Mouse (Mus musculus) kidney, adult 2 months (tissue): ENCODE measurements around the gene Sla2. TPM values are rescaled to one million over a fixed set of nuclear protein-coding genes. Genes with fewer than 3 reads are reported as not detected.

Experiments
- DNase-seq: peaks from one replicate; pipeline ENCODE4 v3.0.0; 2021
- H3K27ac ChIP-seq: fragments of 200-500 bp; 2 replicates; pipeline ENCODE4 v1.5.1; 2012; ENCODE audit warnings: low read depth, low read length, control low read depth, inconsistent platforms; ENCODE audit not compliant: insufficient read depth
- H3K27me3 ChIP-seq: fragments of 200-500 bp; replicated peaks from 2 replicates; pipeline ENCODE4 v1.6.1; 2012; ENCODE audit warnings: mild to moderate bottlenecking, moderate library complexity, low read length, inconsistent platforms; ENCODE audit not compliant: control insufficient read depth, insufficient read depth
- H3K36me3 ChIP-seq: fragments of 200-500 bp; 2 replicates; pipeline ENCODE4 v1.6.1; 2012; ENCODE audit warnings: mild to moderate bottlenecking, moderate library complexity, low read length, inconsistent platforms; ENCODE audit not compliant: control insufficient read depth, insufficient read depth
- H3K4me1 ChIP-seq: fragments of 200-500 bp; 2 replicates; pipeline ENCODE4 v1.6.1; 2011; ENCODE audit warnings: low read length; ENCODE audit not compliant: control insufficient read depth, insufficient read depth
- H3K4me3 ChIP-seq: fragments of 200-500 bp; 2 replicates; pipeline ENCODE4 v1.5.1; 2011; ENCODE audit warnings: mild to moderate bottlenecking, low read depth, low read length, control low read depth; ENCODE audit not compliant: insufficient read depth
- CTCF ChIP-seq: fragments of 200-500 bp; conservative IDR thresholded peaks from 2 replicates; pipeline ENCODE4 v1.5.1; 2011; ENCODE audit warnings: low read depth, mild to moderate bottlenecking, control low read depth, low read length, moderate library complexity, mixed read lengths; ENCODE audit not compliant: insufficient read depth, insufficient read length
- POLR2A ChIP-seq: fragments of 200-500 bp; IDR thresholded peaks from one replicate; pipeline ENCODE4 v1.6.1; 2011; ENCODE audit warnings: low read depth, low read length, control low read depth
- WGBS: fragments of 180-500 bp; shearing (Covaris S2); methylation state at CpG from one replicate; pipeline ENCODE4 v1.1.7; 2018; 5-methylcytosine and 5-hydroxymethylcytosine counted together
- polyA plus RNA-seq: library from polyadenylated mRNA; depleted of rRNA; stranded (reverse); fragments of >200 nt; gene quantifications from 2 replicates; pipeline ENCODE4 v1.2.3, GENCODE M21; 2012

Gene Sla2
- polyA plus RNA-seq, 1 experiment, result 0.67 TPM

GRCm38 (mm10) chr2:156901883-156902282, 14.9 kb upstream of the Sla2 start:
- DNase-seq, result no peak
- Histone ChIP-seq H3K36me3 (no peaks in the 10 kb centered on the region), H3K4me1 (no peaks in the 10 kb centered on the region), H3K27ac (no peak overlapping the region), H3K27me3 (no peaks in the 10 kb centered on the region), H3K4me3 (no peak overlapping the region)
- 70% methylated on average over 6 of the region's 6 CpGs for WGBS
- no peak for TF ChIP-seq POLR2A
- TF ChIP-seq CTCF, result no peak

- 83% methylated on average over 2 of the region's 2 CpGs for whole genome bisulfite sequencing
- TF ChIP-seq CTCF (no peak), POLR2A (no peak)
- Histone ChIP-seq H3K4me1 (no peaks in the 10 kb centered on the region), H3K27me3 (no peaks in the 10 kb centered on the region), H3K27ac (no peak overlapping the region), H3K4me3 (no peak overlapping the region), H3K36me3 (no peaks in the 10 kb centered on the region)
- no peak for DNase-seq
Observed at GRCm38 (mm10) chr2:156901344-156901743, 14.4 kb upstream of the Sla2 start.

- 63% methylated on average over 4 of the region's 4 CpGs for WGBS
- Histone ChIP-seq H3K4me3 (no peak overlapping the region), H3K4me1 (no peaks in the 10 kb centered on the region), H3K27ac (no peak overlapping the region), H3K27me3 (no peaks in the 10 kb centered on the region), H3K36me3 (no peaks in the 10 kb centered on the region)
- DNase-seq, result no peak
- TF ChIP-seq POLR2A (no peak), CTCF (no peak)
Observed at GRCm38 (mm10) chr2:156899184-156899583, 12.2 kb upstream of the Sla2 start.

GRCm38 (mm10) chr2:156898374-156898773, 11.4 kb upstream of the Sla2 start:
- no peaks in the 10 kb centered on the region for H3K27me3 ChIP-seq
- no peak overlapping the region for H3K27ac ChIP-seq
- H3K4me3 ChIP-seq, result no peak overlapping the region
- no peaks in the 10 kb centered on the region for H3K36me3 ChIP-seq
- no peaks in the 10 kb centered on the region for H3K4me1 ChIP-seq
- WGBS, result 54% methylated on average over 4 of the region's 4 CpGs
- no peak for DNase-seq
- no peak for TF ChIP-seq POLR2A
- TF ChIP-seq CTCF, result no peak

GRCm38 (mm10) chr2:156897034-156897433, 10.0 kb upstream of the Sla2 start:
- Histone ChIP-seq H3K27ac (no peak overlapping the region), H3K4me1 (no peaks in the 10 kb centered on the region), H3K27me3 (no peaks in the 10 kb centered on the region), H3K4me3 (no peak overlapping the region), H3K36me3 (no peaks in the 10 kb centered on the region)
- DNase-seq, result no peak
- WGBS, result 85% methylated on average over 9 of the region's 9 CpGs
- TF ChIP-seq CTCF (no peak), POLR2A (no peak)

GRCm38 (mm10) chr2:156896384-156896914, 9.5 kb upstream of the Sla2 start:
- WGBS, result 71% methylated on average over 9 of the region's 9 CpGs
- Histone ChIP-seq H3K4me1 (no peaks in the 10 kb centered on the region), H3K4me3 (no peak overlapping the region), H3K27me3 (no peaks in the 10 kb centered on the region), H3K27ac (no peak overlapping the region), H3K36me3 (no peaks in the 10 kb centered on the region)
- TF ChIP-seq POLR2A (no peak), CTCF (no peak)
- no peak for DNase-seq

- H3K4me1 ChIP-seq, result no peaks in the 10 kb centered on the region
- peak; percentile 55 for DNase-seq
- H3K27ac ChIP-seq, result no peak overlapping the region
- TF ChIP-seq CTCF (no peak), POLR2A (no peak)
- no peaks in the 10 kb centered on the region for H3K36me3 ChIP-seq
- WGBS, result 56% methylated on average over 15 of the region's 15 CpGs
- no peak overlapping the region for H3K4me3 ChIP-seq
- H3K27me3 ChIP-seq, result no peaks in the 10 kb centered on the region
Observed at GRCm38 (mm10) chr2:156894496-156895265, 7.7 kb upstream of the Sla2 start.
